Mouse (Mus musculus) small intestine, adult 2 months (tissue): ENCODE data around the gene Chst14. TPM values are rescaled to one million over a fixed set of nuclear protein-coding genes. Genes with fewer than 3 reads are reported as not detected.

Source experiments
- H3K27ac ChIP-seq: fragments of 200-500 bp; 2 replicates; pipeline ENCODE4 v1.5.1; 2012; ENCODE audit warnings: low read depth, low read length, control low read depth, inconsistent platforms; ENCODE audit not compliant: insufficient read depth
- H3K27me3 ChIP-seq: fragments of 200-500 bp; 2 replicates; pipeline ENCODE4 v1.6.1; 2012; ENCODE audit warnings: mild to moderate bottlenecking, moderate library complexity, low read length, inconsistent platforms; ENCODE audit not compliant: control insufficient read depth, insufficient read depth
- H3K36me3 ChIP-seq: fragments of 200-500 bp; 2 replicates; pipeline ENCODE4 v1.6.1; 2012; ENCODE audit warnings: mild to moderate bottlenecking, low read length, control low read depth, inconsistent platforms; ENCODE audit not compliant: control insufficient read depth, insufficient read depth
- H3K4me1 ChIP-seq: fragments of 200-500 bp; 2 replicates; pipeline ENCODE4 v1.6.1; 2012; ENCODE audit warnings: low read length, inconsistent platforms, mixed read lengths; ENCODE audit not compliant: control insufficient read depth, insufficient read depth, insufficient read length
- H3K4me3 ChIP-seq: fragments of 200-500 bp; 2 replicates; pipeline ENCODE4 v1.5.1; 2012; ENCODE audit warnings: low read depth, mild to moderate bottlenecking, control low read depth, inconsistent platforms, low read length, moderate library complexity
- CTCF ChIP-seq: fragments of 200-500 bp; IDR thresholded peaks from 2 replicates; pipeline ENCODE4 v1.5.1; 2012; ENCODE audit warnings: low read depth, mild to moderate bottlenecking, control low read depth, inconsistent platforms, low read length, moderate library complexity, mixed read lengths; ENCODE audit not compliant: insufficient replicate concordance, insufficient read length; ENCODE audit errors: extremely low read depth
- POLR2A ChIP-seq: fragments of 200-500 bp; IDR thresholded peaks from 2 replicates; pipeline ENCODE4 v1.6.1; 2012; ENCODE audit warnings: low read depth, mild to moderate bottlenecking, control low read depth, inconsistent platforms, low read length, moderate library complexity
- WGBS: fragments of 180-500 bp; shearing (Covaris S2); methylation state at CpG from one replicate; pipeline ENCODE4 v1.1.7; 2018; 5-methylcytosine and 5-hydroxymethylcytosine counted together
- polyA plus RNA-seq: library from polyadenylated mRNA; depleted of rRNA; stranded (reverse); fragments of >200 nt; gene quantifications from 2 replicates; pipeline ENCODE4 v1.2.3, GENCODE M21; 2012

Chst14 gene
- polyA plus RNA-seq, 1 experiment, result 4.0 TPM

DNA sequence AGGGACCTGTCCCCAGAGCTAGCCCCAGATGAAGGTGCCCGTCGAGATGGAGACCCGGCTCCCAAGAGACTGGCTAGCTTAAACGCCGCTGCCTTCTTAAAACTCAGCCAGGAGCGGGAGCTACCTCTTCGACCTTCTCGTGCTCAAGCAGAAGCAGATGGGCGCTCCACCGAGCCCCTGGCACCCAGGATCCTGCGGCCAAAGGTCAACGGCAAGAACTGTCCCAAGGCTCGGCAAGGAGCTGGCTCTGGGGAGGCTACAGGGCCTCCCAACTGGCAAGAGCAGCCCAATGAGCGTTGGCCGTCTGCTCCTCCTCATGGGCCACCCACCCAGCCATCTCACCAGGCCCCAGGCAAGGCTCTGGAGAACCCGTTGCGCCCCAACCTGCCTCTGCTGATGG is 9.9 kb upstream of the Chst14 start:
- Histone ChIP-seq H3K27me3 (no peaks in the 10 kb centered on the region), H3K4me3 (no peak overlapping the region), H3K27ac (no peak overlapping the region), H3K36me3 (peaks cover 20% of the 10 kb centered on the region; the same call in 1 of the 2 replicates), H3K4me1 (peaks cover 13% of the 10 kb centered on the region)
- no peak for TF ChIP-seq POLR2A
- TF ChIP-seq CTCF, result no peak
- 86% methylated on average over 17 of the region's 17 CpGs for WGBS

- H3K27me3 ChIP-seq, result no peaks in the 10 kb centered on the region
- H3K4me1 ChIP-seq, result peaks cover 7% of the 10 kb centered on the region
- H3K4me3 ChIP-seq, result no peak overlapping the region
- no peak overlapping the region for H3K27ac ChIP-seq
- WGBS, result 78% methylated on average over 1 of the region's 1 CpGs
- peaks cover 30% of the 10 kb centered on the region for H3K36me3 ChIP-seq
- TF ChIP-seq POLR2A (no peak), CTCF (no peak)
Measured at GRCm38 (mm10) chr2:118918543-118918942, 7.8 kb upstream of the Chst14 start.

GRCm38 (mm10) chr2:118920428-118920827 is 5.9 kb upstream of the Chst14 start:
- TF ChIP-seq CTCF, result no peak
- TF ChIP-seq POLR2A, result no peak
- Histone ChIP-seq H3K27ac (no peak overlapping the region), H3K27me3 (no peaks in the 10 kb centered on the region), H3K4me3 (no peak overlapping the region), H3K36me3 (peaks cover 30% of the 10 kb centered on the region), H3K4me1 (no peaks in the 10 kb centered on the region)
- WGBS, result 80% methylated on average over 3 of the region's 3 CpGs

DNA sequence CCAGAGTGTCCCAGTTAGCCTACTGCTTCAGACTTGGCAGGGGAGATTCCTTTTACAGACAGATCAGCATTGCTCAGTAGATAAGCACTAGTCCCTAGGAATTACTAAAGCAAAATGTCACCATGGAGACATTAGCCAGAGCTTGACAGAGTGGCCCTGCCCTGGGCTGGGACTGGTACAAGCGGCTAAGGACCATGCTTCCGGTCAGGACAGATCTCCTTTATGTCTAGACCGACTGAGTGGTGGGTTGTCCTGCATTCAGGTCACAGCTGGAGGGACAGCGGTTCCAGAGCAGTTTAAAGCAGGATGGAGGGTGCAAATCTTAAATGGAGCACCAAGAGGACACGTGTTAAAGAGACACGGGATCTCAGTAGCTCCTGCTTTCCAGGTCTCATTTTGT is 344 bp upstream of the Chst14 start:
- peak overlapping the region; percentile 92 for H3K4me3 ChIP-seq
- peaks cover 13% of the 10 kb centered on the region for H3K36me3 ChIP-seq
- WGBS, result 3% methylated on average over 6 of the region's 6 CpGs
- H3K27me3 ChIP-seq, result no peaks in the 10 kb centered on the region
- TF ChIP-seq CTCF (no peak), POLR2A (no peak)
- H3K27ac ChIP-seq, result no peak overlapping the region
- H3K4me1 ChIP-seq, result peaks cover 4% of the 10 kb centered on the region; the same call in 1 of the 2 replicates

DNA sequence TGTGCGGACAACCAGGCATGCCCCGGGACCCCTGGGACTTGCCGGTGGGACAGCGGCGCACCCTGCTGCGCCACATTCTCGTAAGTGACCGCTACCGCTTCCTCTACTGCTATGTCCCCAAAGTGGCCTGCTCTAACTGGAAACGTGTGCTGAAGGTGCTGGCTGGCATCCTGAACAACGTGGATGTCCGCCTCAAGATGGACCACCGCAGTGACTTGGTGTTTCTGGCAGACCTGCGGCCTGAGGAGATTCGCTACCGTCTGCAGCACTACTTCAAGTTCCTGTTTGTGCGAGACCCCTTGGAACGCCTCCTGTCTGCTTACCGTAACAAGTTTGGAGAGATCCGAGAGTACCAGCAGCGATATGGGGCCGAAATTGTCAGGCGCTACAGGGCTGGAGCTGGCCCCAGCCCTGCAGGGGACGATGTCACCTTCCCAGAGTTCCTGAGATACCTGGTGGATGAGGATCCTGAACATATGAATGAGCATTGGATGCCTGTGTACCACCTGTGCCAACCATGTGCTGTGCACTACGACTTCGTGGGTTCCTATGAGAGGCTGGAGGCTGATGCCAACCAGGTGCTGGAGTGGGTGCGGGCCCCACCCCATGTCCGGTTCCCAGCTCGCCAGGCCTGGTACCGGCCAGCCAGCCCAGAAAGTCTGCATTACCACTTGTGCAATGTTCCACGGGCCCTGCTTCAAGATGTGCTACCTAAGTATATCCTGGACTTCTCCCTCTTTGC is 873 bp downstream of the Chst14 start:
- Histone ChIP-seq H3K4me3 (peak overlapping the region; percentile 92), H3K27me3 (no peaks in the 10 kb centered on the region), H3K36me3 (peaks cover 8% of the 10 kb centered on the region), H3K4me1 (peaks cover 4% of the 10 kb centered on the region; the same call in 1 of the 2 replicates), H3K27ac (no peak overlapping the region)
- TF ChIP-seq POLR2A (no peak), CTCF (no peak)
- WGBS, result 66% methylated on average over 31 of the region's 31 CpGs

DNA sequence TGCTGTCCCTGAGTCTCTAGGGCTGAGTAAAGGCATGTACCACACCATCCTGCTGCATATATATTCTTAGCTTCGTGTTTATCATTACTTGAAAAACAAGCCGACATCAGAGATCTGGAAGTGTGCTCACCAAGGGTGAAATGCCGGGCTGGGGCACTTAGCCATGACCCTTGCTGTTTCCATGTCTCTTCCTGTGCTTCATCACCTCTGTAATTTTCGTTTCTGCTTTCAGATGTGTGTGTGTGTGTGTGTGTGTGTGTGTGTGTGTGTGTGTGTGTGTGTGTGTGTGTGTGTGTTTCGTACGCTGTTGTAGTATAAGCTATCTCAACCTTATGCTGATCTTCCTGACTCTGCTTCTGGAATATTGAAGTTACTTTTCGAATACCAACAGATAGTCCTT is 15.0 kb downstream of the Chst14 start:
- no peak for TF ChIP-seq POLR2A
- TF ChIP-seq CTCF, result no peak
- Histone ChIP-seq H3K27ac (no peak overlapping the region), H3K36me3 (no peaks in the 10 kb centered on the region), H3K27me3 (0 out of 2 replicates have a peak, but pooled peaks cover 3% of the 10 kb centered on the region), H3K4me1 (no peaks in the 10 kb centered on the region), H3K4me3 (no peak overlapping the region)
- WGBS, result 57% methylated on average over 7 of the region's 7 CpGs

DNA sequence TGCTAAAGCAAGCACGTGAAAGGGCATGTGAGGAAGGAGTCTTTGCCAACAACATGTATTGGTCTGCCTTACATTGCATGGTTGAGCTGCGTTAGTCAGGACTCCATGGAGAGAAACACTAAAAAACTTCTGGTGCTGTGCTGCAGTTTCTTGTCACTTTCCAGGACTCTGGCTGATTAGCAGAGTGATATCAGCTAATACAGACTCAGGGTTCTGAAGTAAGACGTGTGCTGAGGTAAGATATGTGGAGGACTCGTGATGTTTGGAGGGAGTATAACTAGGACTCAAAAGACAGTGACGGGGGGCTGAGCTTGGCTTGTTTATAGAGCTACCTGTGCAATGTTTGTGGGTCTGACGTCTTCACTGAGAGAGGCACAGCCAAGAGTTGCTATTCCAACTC is 16.9 kb downstream of the Chst14 start:
- H3K4me1 ChIP-seq, result no peaks in the 10 kb centered on the region
- no peaks in the 10 kb centered on the region for H3K36me3 ChIP-seq
- H3K27me3 ChIP-seq, result no peaks in the 10 kb centered on the region
- H3K4me3 ChIP-seq, result no peak overlapping the region
- 84% methylated on average over 6 of the region's 6 CpGs for WGBS
- H3K27ac ChIP-seq, result no peak overlapping the region
- TF ChIP-seq POLR2A, result no peak
- no peak for TF ChIP-seq CTCF
